Mouse (Mus musculus) ES-E14 (cell line): ENCODE results near the gene Ext2. TPM values are rescaled to one million over a fixed set of nuclear protein-coding genes. Genes with fewer than 3 reads are reported as not detected.
A peak's percentile ranks its signal among the peaks of the same experiment; 100 is the strongest.

Source experiments
- DNase-seq: peaks from one replicate; pipeline ENCODE4 v3.0.0-alpha.2; 2013; ENCODE audit warnings: low read depth, low spot score
- H3K27ac ChIP-seq: 2 replicates; pipeline ENCODE4 v1.5.1; 2012; ENCODE audit warnings: low read depth, mild to moderate bottlenecking, low read length, moderate library complexity, mixed read lengths; ENCODE audit not compliant: poor library complexity, insufficient read depth, severe bottlenecking
- H3K36me3 ChIP-seq: 2 replicates; pipeline ENCODE4 v1.6.1; 2012; ENCODE audit warnings: mild to moderate bottlenecking, low read length, moderate library complexity, mixed read lengths; ENCODE audit not compliant: control insufficient read depth, poor library complexity, insufficient read depth, severe bottlenecking
- H3K4me1 ChIP-seq, 2 experiments: fragments of 150-350 bp in 1 of 2; sonication (generic) in 1 of 2; 2 replicates each; pipeline ENCODE4 v1.6.1; 2012; ENCODE audit warnings: low read length in 2 of 2, mild to moderate bottlenecking in 1 of 2, mixed read lengths in 1 of 2; ENCODE audit not compliant: control insufficient read depth in 2 of 2, insufficient read depth in 2 of 2, poor library complexity in 1 of 2
- H3K4me3 ChIP-seq, 2 experiments: fragments of 150-350 bp in 1 of 2; sonication (generic) in 1 of 2; 2 replicates each; pipeline ENCODE4 v1.5.1; 2012; ENCODE audit warnings: low read length in 2 of 2, low read depth in 1 of 2, mild to moderate bottlenecking in 1 of 2, mixed read lengths in 1 of 2; ENCODE audit not compliant: insufficient read depth in 1 of 2, poor library complexity in 1 of 2, severe bottlenecking in 1 of 2
- H3K9ac ChIP-seq: 2 replicates; pipeline ENCODE4 v1.6.1; 2012; ENCODE audit warnings: low read depth, mild to moderate bottlenecking, low read length, mixed read lengths; ENCODE audit not compliant: poor library complexity, insufficient read depth, severe bottlenecking
- H3K9me3 ChIP-seq: fragments of 150-350 bp; sonication (generic); 2 replicates; pipeline ENCODE4 v1.6.1; 2012; ENCODE audit warnings: low read depth, mild to moderate bottlenecking, low read length; ENCODE audit not compliant: control insufficient read depth, insufficient read depth
- CHD2 ChIP-seq: IDR thresholded peaks from 2 replicates; pipeline ENCODE4 v1.6.1; 2014; ENCODE audit warnings: mild to moderate bottlenecking, low read depth, low read length, inconsistent platforms
- HCFC1 ChIP-seq: IDR thresholded peaks from 2 replicates; pipeline ENCODE4 v1.6.1; 2012; ENCODE audit warnings: low read length, inconsistent platforms, borderline replicate concordance; ENCODE audit not compliant: insufficient read depth
- MAFK ChIP-seq: IDR thresholded peaks from 2 replicates; pipeline ENCODE4 v1.6.1; 2014; ENCODE audit warnings: mild to moderate bottlenecking, low read depth, low read length, inconsistent platforms; ENCODE audit not compliant: insufficient read depth
- ZC3H11A ChIP-seq: IDR thresholded peaks from 2 replicates; pipeline ENCODE4 v1.6.1; 2012; ENCODE audit warnings: low read depth, mild to moderate bottlenecking, inconsistent platforms, low read length, borderline replicate concordance
- ZNF384 ChIP-seq: IDR thresholded peaks from 2 replicates; pipeline ENCODE4 v1.6.1; 2012; ENCODE audit warnings: low read depth, low read length, inconsistent platforms
- in situ Hi-C, 2 experiments: fragments of 600-800 bp; cut with MboI; formaldehyde crosslinking; loops; one replicate each; pipeline ENCODE4 v1.15.1; 2025; ENCODE audit warnings: low sequenced_read_pairs in 2 of 2, inconsistent platforms in 1 of 2; ENCODE audit not compliant: unreplicated experiment in 2 of 2
- total RNA-seq: library from RNA; depleted of rRNA; stranded (reverse); fragments of 300-350 nt; gene quantifications from 2 replicates; pipeline ENCODE4 v1.2.3, GENCODE M21; 2012

Gene Ext2
- total RNA-seq, 1 experiment = 49.9 TPM

GRCm38 (mm10) chr2:93811812-93812211 lies 10.6 kb downstream of the Ext2 start:
- no peaks in the 10 kb centered on the region for H3K9me3 ChIP-seq
- DNase-seq = peak; percentile 60
- H3K27ac ChIP-seq = no peak overlapping the region
- in situ Hi-C loops = no loop called here
- H3K4me3 ChIP-seq = no peak overlapping the region
- no peak for TF ChIP-seq ZC3H11A
- TF ChIP-seq MAFK = no peak
- no peak for TF ChIP-seq ZNF384
- no peak for TF ChIP-seq HCFC1
- TF ChIP-seq CHD2 = no peak
- peaks cover 13% of the 10 kb centered on the region; the same call in 1 of the 2 replicates for H3K36me3 ChIP-seq
- peaks cover 0 to 5% of the 10 kb centered on the region in 2 experiments; a peak in 1 of 4 replicates for H3K4me1 ChIP-seq
- H3K9ac ChIP-seq = no peak overlapping the region

- H3K36me3 ChIP-seq = peaks cover 16% of the 10 kb centered on the region; the same call in 1 of the 2 replicates
- peaks cover 0 to 5% of the 10 kb centered on the region in 2 experiments; a peak in 1 of 4 replicates for H3K4me1 ChIP-seq
- no peak overlapping the region for H3K9ac ChIP-seq
- no peak for TF ChIP-seq ZC3H11A
- no peak for TF ChIP-seq HCFC1
- no peak for TF ChIP-seq MAFK
- no peak for TF ChIP-seq ZNF384
- no peak for TF ChIP-seq CHD2
- no peak overlapping the region for H3K27ac ChIP-seq
- no peak for DNase-seq
- H3K4me3 ChIP-seq = no peak overlapping the region
- in situ Hi-C loops = no loop called here
- no peaks in the 10 kb centered on the region for H3K9me3 ChIP-seq
Observed at GRCm38 (mm10) chr2:93809931-93810330, 12.4 kb downstream of the Ext2 start.

DNA sequence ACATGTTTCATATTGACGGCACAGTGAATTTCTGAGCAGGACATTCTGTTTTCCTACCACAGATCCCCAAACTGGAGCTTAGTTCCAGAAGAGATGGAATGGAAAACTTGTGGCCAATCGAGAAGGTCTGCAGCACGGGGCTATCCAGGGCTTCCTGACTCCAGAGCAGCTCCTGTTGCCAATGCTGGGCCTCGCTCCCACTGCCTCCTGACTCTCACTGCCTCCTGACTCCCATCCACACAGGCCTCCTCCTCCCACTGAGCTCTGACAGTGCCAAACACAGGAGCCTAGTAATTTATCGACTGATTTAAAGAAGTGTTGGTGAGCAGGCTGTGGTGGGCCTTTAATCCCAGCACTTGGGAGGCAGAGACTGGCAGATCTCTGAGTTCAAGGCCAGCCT lies 14.3 kb downstream of the Ext2 start:
- Histone ChIP-seq H3K9me3 (no peaks in the 10 kb centered on the region), H3K36me3 (peaks cover 18% of the 10 kb centered on the region; the same call in 1 of the 2 replicates), H3K9ac (no peak overlapping the region), H3K27ac (no peak overlapping the region), H3K4me3 (no peak overlapping the region), H3K4me1 (0 out of 4 replicates have a peak, but pooled peaks cover 0 to under 1% of the 10 kb centered on the region in 2 experiments)
- DNase-seq = no peak
- in situ Hi-C loops = no loop called here
- no peak for TF ChIP-seq HCFC1
- TF ChIP-seq CHD2 = no peak
- TF ChIP-seq ZNF384 = no peak
- TF ChIP-seq ZC3H11A = no peak
- no peak for TF ChIP-seq MAFK

- no peak overlapping the region for H3K27ac ChIP-seq
- H3K4me3 ChIP-seq = no peak overlapping the region
- no peak overlapping the region for H3K9ac ChIP-seq
- in situ Hi-C loops = no loop called here
- no peak for TF ChIP-seq CHD2
- no peak for TF ChIP-seq ZC3H11A
- no peak for TF ChIP-seq HCFC1
- TF ChIP-seq MAFK = no peak
- peaks cover 18% of the 10 kb centered on the region; the same call in 1 of the 2 replicates for H3K36me3 ChIP-seq
- H3K4me1 ChIP-seq = no peaks in the 10 kb centered on the region
- no peaks in the 10 kb centered on the region for H3K9me3 ChIP-seq
- DNase-seq = no peak
Observed at GRCm38 (mm10) chr2:93807440-93807839, 14.9 kb downstream of the Ext2 start.
